8 mouse cellular contexts compared by ENCODE assay signal in genomic region chr19:45363933-45364391, GRCm38 (mm10). TPM values are rescaled to one million over a fixed set of nuclear protein-coding genes. Genes with fewer than 3 reads are reported as not detected.
DNase-seq lines count a peak whose midpoint lies in the region; ATAC-seq and TF ChIP-seq lines count a peak whose summit lies in the region.

No protein-coding gene starts in this region.

- peak overlapping the region; percentile 83 for H3K9ac ChIP-seq in liver, embryonic 11.5 days (ENCODE audit: low read depth, low read length)
- peak overlapping the region; percentile 82 for H3K9ac ChIP-seq in stomach, postnatal 0 days (ENCODE audit: low read length)

- no peaks in the 10 kb centered on the region for H3K27me3 ChIP-seq in liver, embryonic 11.5 days (replicated peaks; ENCODE audit: control insufficient read depth, insufficient read depth, low read length)
- H3K27me3 ChIP-seq in stomach, postnatal 0 days (ENCODE audit: control insufficient read depth, insufficient read depth, low read length), result no peaks in the 10 kb centered on the region

- peaks cover 11% of the 10 kb centered on the region for H3K4me1 ChIP-seq in liver, embryonic 11.5 days (replicated peaks; ENCODE audit: control insufficient read depth, insufficient read depth, low read length)
- H3K4me1 ChIP-seq in stomach, postnatal 0 days (replicated peaks; ENCODE audit: control insufficient read depth, insufficient read depth), result peaks cover 3% of the 10 kb centered on the region; the same call in 1 of the 2 replicates

- H3K4me3 ChIP-seq in layer of hippocampus, adult 2 months, result peak overlapping the region; percentile 72
- peak overlapping the region; percentile 93 for H3K4me3 ChIP-seq in liver, embryonic 11.5 days (ENCODE audit: low read depth, low read length)
- H3K4me3 ChIP-seq in stomach, postnatal 0 days (ENCODE audit: low read depth, low read length), result peak overlapping the region; percentile 96

- no peak for TF ChIP-seq EP300 in stomach, postnatal 0 days (optimal IDR thresholded peaks at IDR 0.05)

- peak; percentile 62 for TF ChIP-seq CTCF in layer of hippocampus, adult 2 months (conservative IDR thresholded peaks at IDR 0.05)
- peak; percentile 48 for TF ChIP-seq CTCF in stomach, postnatal 0 days (IDR thresholded peaks at IDR 0.05; ENCODE audit: low read depth)

- H3K9me3 ChIP-seq in liver, embryonic 11.5 days (ENCODE audit: control insufficient read depth, low read length), result no peaks in the 10 kb centered on the region
- no peaks in the 10 kb centered on the region for H3K9me3 ChIP-seq in stomach, postnatal 0 days (ENCODE audit: control insufficient read depth, low read length)

- under 1% methylated on average over 20 of the region's 20 CpGs for WGBS in liver, embryonic 11.5 days
- under 1% methylated on average over 20 of the region's 20 CpGs for WGBS in stomach, postnatal 0 days

- peak overlapping the region; percentile 99 for H3K27ac ChIP-seq in layer of hippocampus, adult 2 months
- H3K27ac ChIP-seq in liver, embryonic 11.5 days (ENCODE audit: low read depth, low read length), result peak overlapping the region; percentile 74
- H3K27ac ChIP-seq in stomach, postnatal 0 days (replicated peaks), result peak overlapping the region; percentile 83

- H3K36me3 ChIP-seq in liver, embryonic 11.5 days (ENCODE audit: control insufficient read depth, insufficient read depth, low read length), result no peaks in the 10 kb centered on the region
- no peaks in the 10 kb centered on the region for H3K36me3 ChIP-seq in stomach, postnatal 0 days (ENCODE audit: control insufficient read depth, insufficient read depth, low read length)

- ATAC-seq in erythroid progenitor cell, adult 5-6 weeks (replicated peaks; ENCODE audit: low FRiP score, poor library complexity, severe bottlenecking), result peak; percentile 9; the same call in 1 of the 2 replicates
- peak; percentile 44 for ATAC-seq in liver, embryonic 11.5 days (replicated peaks; ENCODE audit: low FRiP score)
- peak; percentile 22; the same call in 1 of the 2 replicates for ATAC-seq in stomach, postnatal 0 days (ENCODE audit: low FRiP score, low TSS enrichment)

- DNase-seq in layer of hippocampus, adult 2 months (ENCODE audit: low spot score in 2 of 2), result peak in 1 of 2 experiments; percentile 44
- DNase-seq in layer of hippocampus, adult 9-11 months, result no peak
- DNase-seq in T-cell, adult 2 months (ENCODE audit: low spot score), result peak; percentile 40
- DNase-seq in liver, embryonic 11.5 days (ENCODE audit: low spot score), result no peak
- DNase-seq in stomach, postnatal 0 days (ENCODE audit: low spot score), result no peak
- no peak for DNase-seq in right cerebral cortex, adult 18-20 months
- DNase-seq in layer of hippocampus, postnatal 10 days (ENCODE audit: low spot score in 2 of 2), result no peak

- H3K4me2 ChIP-seq in liver, embryonic 11.5 days, result peak overlapping the region; percentile 80
- peak overlapping the region; percentile 84 for H3K4me2 ChIP-seq in stomach, postnatal 0 days (replicated peaks; ENCODE audit: low read depth)

RNA-seq across cellular contexts. Expression of gene Btrc, which starts 0.4 kb away (rescaled TPM):
- total RNA-seq in layer of hippocampus, adult 2 months (2021), result 10 to 100 TPM; 92.9 to 93.9 TPM
- total RNA-seq in erythroid progenitor cell, adult 5-6 weeks (2015; ENCODE audit: low replicate concordance), result 130 and 155 TPM in 2 replicates
- total RNA-seq in erythroid progenitor cell, adult 5-6 weeks (2017; ENCODE audit: low replicate concordance), result 235 and 268 TPM in 2 replicates
- polyA plus RNA-seq in liver, embryonic 11.5 days (2014; fragmentation: Nextera tagmentation; extraction: Ambion mirVana), result 49.0 and 55.4 TPM in 2 replicates
- polyA plus RNA-seq in stomach, postnatal 0 days (2015; fragmentation: Nextera tagmentation; extraction: Ambion mirVana), result 15.0 and 15.5 TPM in 2 replicates
- total RNA-seq in layer of hippocampus, postnatal 10 days (2021), result 10 to 100 TPM; 79.1 to 87.1 TPM
